Mouse (Mus musculus): Measurements from ENCODE around the gene B230219D22Rik. TPM values are rescaled to one million over a fixed set of nuclear protein-coding genes. Genes with fewer than 3 reads are reported as not detected.
A peak's percentile ranks its signal among the peaks of the same experiment; 100 is the strongest.

The B230219D22Rik gene
- polyA plus RNA-seq, 1 experiment from 2014 or later = 75.6 TPM

GRCm38 (mm10) chr13:55714501-55715166 is 21.7 kb downstream of the B230219D22Rik start, which contains the start of gene Txndc15:
TSS of gene Txndc15 (plus strand) at chr13:55714650.
- WGBS = under 1% methylated on average over 63 of the region's 63 CpGs
- peak within 1 kb of the TSS; percentile 57 for H3K4me2 ChIP-seq (ENCODE audit: low read depth, severe bottlenecking)
- H3K9ac ChIP-seq (ENCODE audit: low read length) = peak within 1 kb of the TSS; percentile 94
- DNase-seq (ENCODE audit: low spot score) (peak; percentile 91), ATAC-seq (ENCODE audit: insufficient number of reproducible peaks, low FRiP score, low TSS enrichment, low read depth) (peak; percentile 89)
- no peaks in the 10 kb centered on the region for H3K9me3 ChIP-seq (ENCODE audit: control insufficient read depth, low read length)
- peak within 1 kb of the TSS; percentile 84 for H3K4me3 ChIP-seq (ENCODE audit: low read depth, low read length)
- no peaks in the 10 kb centered on the region for H3K27me3 ChIP-seq (ENCODE audit: control insufficient read depth, insufficient read depth, low read length)
- H3K36me3 ChIP-seq (ENCODE audit: control insufficient read depth, insufficient read depth, low read length) = no peaks in the 10 kb centered on the region
- H3K4me1 ChIP-seq (ENCODE audit: control insufficient read depth, insufficient read depth, low read length) = 0 out of 2 replicates have a peak, but pooled peaks cover 3% of the 10 kb centered on the region
- peak within 1 kb of the TSS; percentile 76 for H3K27ac ChIP-seq (replicated peaks; ENCODE audit: low read depth, low read length)

GRCm38 (mm10) chr13:55715167-55715512 is 22.2 kb downstream of the B230219D22Rik start:
- 8% methylated on average over 5 of the region's 5 CpGs for WGBS
- H3K9ac ChIP-seq (ENCODE audit: low read length) = peak overlapping the region; percentile 94
- peaks cover 3% of the 10 kb centered on the region; the same call in 1 of the 2 replicates for H3K36me3 ChIP-seq (ENCODE audit: control insufficient read depth, insufficient read depth, low read length)
- H3K27ac ChIP-seq (replicated peaks; ENCODE audit: low read depth, low read length) = no peak overlapping the region
- no peaks in the 10 kb centered on the region for H3K27me3 ChIP-seq (ENCODE audit: control insufficient read depth, insufficient read depth, low read length)
- H3K4me1 ChIP-seq (ENCODE audit: control insufficient read depth, insufficient read depth, low read length) = 0 out of 2 replicates have a peak, but pooled peaks cover 3% of the 10 kb centered on the region
- no peaks in the 10 kb centered on the region for H3K9me3 ChIP-seq (ENCODE audit: control insufficient read depth, low read length)
- peak overlapping the region; percentile 84 for H3K4me3 ChIP-seq (ENCODE audit: low read depth, low read length)
- DNase-seq (ENCODE audit: low spot score) = no peak
- peak overlapping the region; percentile 57 for H3K4me2 ChIP-seq (ENCODE audit: low read depth, severe bottlenecking)
- ATAC-seq (ENCODE audit: insufficient number of reproducible peaks, low FRiP score, low TSS enrichment, low read depth) = peak; percentile 8; the same call in 1 of the 2 replicates

- no peak for DNase-seq (ENCODE audit: low spot score)
- Histone ChIP-seq H3K9me3 (ENCODE audit: control insufficient read depth, low read length) (no peaks in the 10 kb centered on the region), H3K4me1 (ENCODE audit: control insufficient read depth, insufficient read depth, low read length) (0 out of 2 replicates have a peak, but pooled peaks cover 3% of the 10 kb centered on the region), H3K36me3 (ENCODE audit: control insufficient read depth, insufficient read depth, low read length) (peaks cover 7% of the 10 kb centered on the region), H3K9ac (ENCODE audit: low read length) (no peak overlapping the region), H3K27ac (replicated peaks; ENCODE audit: low read depth, low read length) (no peak overlapping the region), H3K4me2 (ENCODE audit: low read depth, severe bottlenecking) (peak overlapping the region; percentile 57; the same call in 1 of the 2 replicates), H3K4me3 (ENCODE audit: low read depth, low read length) (no peak overlapping the region), H3K27me3 (ENCODE audit: control insufficient read depth, insufficient read depth, low read length) (no peaks in the 10 kb centered on the region)
- no peak for ATAC-seq (ENCODE audit: insufficient number of reproducible peaks, low FRiP score, low TSS enrichment, low read depth)
- 77% methylated on average over 7 of the region's 7 CpGs for WGBS
These were observed 23.1 kb downstream of the B230219D22Rik start for GRCm38 (mm10) chr13:55715908-55716510.

- ATAC-seq (ENCODE audit: insufficient number of reproducible peaks, low FRiP score, low TSS enrichment, low read depth) (no peak), DNase-seq (ENCODE audit: low spot score) (no peak)
- Histone ChIP-seq H3K27ac (replicated peaks; ENCODE audit: low read depth, low read length) (no peak overlapping the region), H3K9me3 (ENCODE audit: control insufficient read depth, low read length) (no peaks in the 10 kb centered on the region), H3K4me3 (ENCODE audit: low read depth, low read length) (no peak overlapping the region), H3K9ac (ENCODE audit: low read length) (no peak overlapping the region), H3K36me3 (ENCODE audit: control insufficient read depth, insufficient read depth, low read length) (peaks cover 10% of the 10 kb centered on the region), H3K4me2 (ENCODE audit: low read depth, severe bottlenecking) (no peak overlapping the region), H3K27me3 (ENCODE audit: control insufficient read depth, insufficient read depth, low read length) (no peaks in the 10 kb centered on the region), H3K4me1 (ENCODE audit: control insufficient read depth, insufficient read depth, low read length) (no peaks in the 10 kb centered on the region)
- WGBS = 78% methylated on average over 8 of the region's 8 CpGs
These were observed 28.6 kb downstream of the B230219D22Rik start for GRCm38 (mm10) chr13:55721516-55721915.

- ATAC-seq (ENCODE audit: insufficient number of reproducible peaks, low FRiP score, low TSS enrichment, low read depth) = no peak
- Histone ChIP-seq H3K36me3 (ENCODE audit: control insufficient read depth, insufficient read depth, low read length) (peaks cover 10% of the 10 kb centered on the region), H3K4me3 (ENCODE audit: low read depth, low read length) (no peak overlapping the region), H3K4me1 (ENCODE audit: control insufficient read depth, insufficient read depth, low read length) (no peaks in the 10 kb centered on the region), H3K9me3 (ENCODE audit: control insufficient read depth, low read length) (no peaks in the 10 kb centered on the region), H3K4me2 (ENCODE audit: low read depth, severe bottlenecking) (no peak overlapping the region), H3K27ac (replicated peaks; ENCODE audit: low read depth, low read length) (no peak overlapping the region), H3K27me3 (ENCODE audit: control insufficient read depth, insufficient read depth, low read length) (no peaks in the 10 kb centered on the region), H3K9ac (ENCODE audit: low read length) (no peak overlapping the region)
- DNase-seq (ENCODE audit: low spot score) = no peak
- WGBS = 88% methylated on average over 2 of the region's 2 CpGs
These were observed 29.1 kb downstream of the B230219D22Rik start for GRCm38 (mm10) chr13:55721995-55722394.

- ATAC-seq (ENCODE audit: insufficient number of reproducible peaks, low FRiP score, low TSS enrichment, low read depth) = no peak
- no peaks in the 10 kb centered on the region for H3K27me3 ChIP-seq (ENCODE audit: control insufficient read depth, insufficient read depth, low read length)
- no peak for DNase-seq (ENCODE audit: low spot score)
- peak overlapping the region; percentile 54 for H3K4me2 ChIP-seq (ENCODE audit: low read depth, severe bottlenecking)
- H3K9ac ChIP-seq (ENCODE audit: low read length) = peak overlapping the region; percentile 73
- peak overlapping the region; percentile 95 for H3K27ac ChIP-seq (replicated peaks; ENCODE audit: low read depth, low read length)
- peaks cover 2% of the 10 kb centered on the region; the same call in 1 of the 2 replicates for H3K36me3 ChIP-seq (ENCODE audit: control insufficient read depth, insufficient read depth, low read length)
- 2% methylated on average over 4 of the region's 4 CpGs for WGBS
- no peaks in the 10 kb centered on the region for H3K4me1 ChIP-seq (ENCODE audit: control insufficient read depth, insufficient read depth, low read length)
- H3K4me3 ChIP-seq (ENCODE audit: low read depth, low read length) = peak overlapping the region; percentile 40
- no peaks in the 10 kb centered on the region for H3K9me3 ChIP-seq (ENCODE audit: control insufficient read depth, low read length)
These were observed 33.7 kb downstream of the B230219D22Rik start for GRCm38 (mm10) chr13:55726598-55727119.

- peak; percentile 72 for ATAC-seq (ENCODE audit: insufficient number of reproducible peaks, low FRiP score, low TSS enrichment, low read depth)
- peak within 1 kb of the TSS; percentile 73 for H3K9ac ChIP-seq (ENCODE audit: low read length)
- WGBS = under 1% methylated on average over 64 of the region's 73 CpGs
- peak within 1 kb of the TSS; percentile 54 for H3K4me2 ChIP-seq (ENCODE audit: low read depth, severe bottlenecking)
- peak within 1 kb of the TSS; percentile 40 for H3K4me3 ChIP-seq (ENCODE audit: low read depth, low read length)
- H3K9me3 ChIP-seq (ENCODE audit: control insufficient read depth, low read length) = no peaks in the 10 kb centered on the region
- H3K27me3 ChIP-seq (ENCODE audit: control insufficient read depth, insufficient read depth, low read length) = no peaks in the 10 kb centered on the region
- H3K36me3 ChIP-seq (ENCODE audit: control insufficient read depth, insufficient read depth, low read length) = peaks cover 2% of the 10 kb centered on the region; the same call in 1 of the 2 replicates
- peak; percentile 88 for DNase-seq (ENCODE audit: low spot score)
- H3K4me1 ChIP-seq (ENCODE audit: control insufficient read depth, insufficient read depth, low read length) = no peaks in the 10 kb centered on the region
- peak within 1 kb of the TSS; percentile 95 for H3K27ac ChIP-seq (replicated peaks; ENCODE audit: low read depth, low read length)
These were observed 34.4 kb downstream of the B230219D22Rik start, which contains the start of gene Pcbd2 for GRCm38 (mm10) chr13:55727120-55727838. TSS of gene Pcbd2 (plus strand) at chr13:55727368.

- DNase-seq (ENCODE audit: low spot score) = peak; percentile 78
- H3K27ac ChIP-seq (replicated peaks; ENCODE audit: low read depth, low read length) = peak overlapping the region; percentile 95
- H3K4me3 ChIP-seq (ENCODE audit: low read depth, low read length) = peak overlapping the region; percentile 40
These were observed 34.9 kb downstream of the B230219D22Rik start for GRCm38 (mm10) chr13:55727839-55728238.

More at GRCm38 (mm10) chr13:55727839-55728238, 34.9 kb downstream of the B230219D22Rik start:
- H3K9me3 ChIP-seq (ENCODE audit: control insufficient read depth, low read length) = no peaks in the 10 kb centered on the region
- no peaks in the 10 kb centered on the region for H3K27me3 ChIP-seq (ENCODE audit: control insufficient read depth, insufficient read depth, low read length)
- no peaks in the 10 kb centered on the region for H3K4me1 ChIP-seq (ENCODE audit: control insufficient read depth, insufficient read depth, low read length)
- 4% methylated on average over 19 of the region's 19 CpGs for WGBS
- ATAC-seq (ENCODE audit: insufficient number of reproducible peaks, low FRiP score, low TSS enrichment, low read depth) = peak; percentile 69; the same call in 1 of the 2 replicates
- H3K4me2 ChIP-seq (ENCODE audit: low read depth, severe bottlenecking) = peak overlapping the region; percentile 54
- peaks cover 2% of the 10 kb centered on the region; the same call in 1 of the 2 replicates for H3K36me3 ChIP-seq (ENCODE audit: control insufficient read depth, insufficient read depth, low read length)
- H3K9ac ChIP-seq (ENCODE audit: low read length) = peak overlapping the region; percentile 73
